Mouse (Mus musculus) forebrain, embryonic 14.5 days (tissue): ENCODE results near the gene Sorbs1. TPM values are rescaled to one million over a fixed set of nuclear protein-coding genes. Genes with fewer than 3 reads are reported as not detected.

Experiments used
- ATAC-seq: fragments of 200-750 bp; cut with Nextera tagmentation; 2 replicates; pipeline ENCODE4 v1.8.0; 2017; ENCODE audit warnings: mild to moderate bottlenecking, moderate library complexity
- DNase-seq: peaks from one replicate; pipeline ENCODE4 v3.0.0-alpha.2; 2015; ENCODE audit warnings: low spot score
- H3K27ac ChIP-seq: fragments of 300-500 bp; sonication (generic); 2 replicates; pipeline ENCODE4 v1.5.1; 2014; ENCODE audit warnings: low read depth, mild to moderate bottlenecking, control low read depth, low read length, moderate library complexity
- H3K27me3 ChIP-seq: fragments of 300-500 bp; sonication (generic); replicated peaks from 2 replicates; pipeline ENCODE4 v1.6.1; 2014; ENCODE audit warnings: low read length, control low read depth, mixed read lengths; ENCODE audit not compliant: control insufficient read depth, insufficient read depth
- H3K36me3 ChIP-seq: fragments of 300-500 bp; sonication (generic); 2 replicates; pipeline ENCODE4 v1.6.1; 2014; ENCODE audit warnings: low read length, control low read depth; ENCODE audit not compliant: control insufficient read depth, insufficient read depth
- H3K4me1 ChIP-seq: fragments of 300-500 bp; sonication (generic); 2 replicates; pipeline ENCODE4 v1.6.1; 2014; ENCODE audit warnings: antibody characterized with exemption, low read length, control low read depth; ENCODE audit not compliant: control insufficient read depth, insufficient read depth
- H3K4me2 ChIP-seq: fragments of 300-500 bp; sonication (generic); 2 replicates; pipeline ENCODE4 v1.6.1; 2014; ENCODE audit warnings: mild to moderate bottlenecking, control low read depth, low read length
- H3K4me3 ChIP-seq: fragments of 300-500 bp; sonication (generic); 2 replicates; pipeline ENCODE4 v1.5.1; 2014; ENCODE audit warnings: low read depth, low read length, control low read depth
- H3K9ac ChIP-seq: fragments of 300-500 bp; sonication (generic); 2 replicates; pipeline ENCODE4 v1.6.1; 2014; ENCODE audit warnings: mild to moderate bottlenecking, low read length, control low read depth, moderate library complexity
- H3K9me3 ChIP-seq: fragments of 300-500 bp; sonication (generic); replicated peaks from 2 replicates; pipeline ENCODE4 v1.6.1; 2016; ENCODE audit warnings: low read length, control low read depth, mixed read lengths; ENCODE audit not compliant: control insufficient read depth
- WGBS: fragments of 180-500 bp; shearing (Covaris S2); extraction: QIAGEN DNeasy Blood & Tissue Kit; methylation state at CpG from one replicate; pipeline ENCODE4 v1.1.7; 2014; 5-methylcytosine and 5-hydroxymethylcytosine counted together
- polyA plus RNA-seq: library from polyadenylated mRNA; unstranded; fragments of >200 nt; fragmentation: Nextera tagmentation; extraction: Ambion mirVana; gene quantifications from 2 replicates; pipeline ENCODE4 v1.2.1, GENCODE M21; 2014

Gene Sorbs1
- polyA plus RNA-seq, 1 experiment from 2014 or later: 61.1 TPM

- H3K4me3 ChIP-seq: no peak overlapping the region
- no peaks in the 10 kb centered on the region for H3K36me3 ChIP-seq
- H3K9me3 ChIP-seq: no peaks in the 10 kb centered on the region
- ATAC-seq (no peak), DNase-seq (no peak)
- no peaks in the 10 kb centered on the region for H3K27me3 ChIP-seq
- 86% methylated on average over 2 of the region's 2 CpGs for WGBS
- no peak overlapping the region for H3K9ac ChIP-seq
- H3K4me1 ChIP-seq: peaks cover 20% of the 10 kb centered on the region
- H3K27ac ChIP-seq: no peak overlapping the region
- H3K4me2 ChIP-seq: no peak overlapping the region
Observed at GRCm38 (mm10) chr19:40407186-40407585, 106.4 kb downstream of the Sorbs1 start.

DNA sequence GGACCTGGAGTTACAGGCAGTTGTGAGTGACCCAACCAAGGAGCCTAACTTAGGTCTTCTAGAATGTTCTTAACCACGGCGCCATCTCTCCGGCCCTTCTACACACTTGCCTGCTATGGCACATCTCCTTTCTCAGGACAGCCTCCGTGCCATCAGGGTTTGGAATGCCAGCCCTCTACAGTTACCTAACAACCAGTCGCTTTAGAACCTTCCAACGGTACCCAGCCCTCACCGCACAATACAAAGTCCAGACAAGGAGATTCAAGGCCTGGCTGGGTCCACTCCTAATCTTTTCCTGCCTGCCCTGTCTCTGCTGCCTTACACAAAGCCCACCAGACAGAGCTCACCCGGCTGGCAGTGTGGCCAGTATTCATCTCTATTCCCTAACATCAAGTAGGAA is 106.9 kb downstream of the Sorbs1 start:
- Histone ChIP-seq H3K9me3 (no peaks in the 10 kb centered on the region), H3K36me3 (no peaks in the 10 kb centered on the region), H3K4me3 (no peak overlapping the region), H3K27ac (no peak overlapping the region), H3K4me1 (peaks cover 16% of the 10 kb centered on the region), H3K27me3 (no peaks in the 10 kb centered on the region), H3K4me2 (no peak overlapping the region), H3K9ac (no peak overlapping the region)
- WGBS: 97% methylated on average over 8 of the region's 8 CpGs
- ATAC-seq (no peak), DNase-seq (no peak)

DNA sequence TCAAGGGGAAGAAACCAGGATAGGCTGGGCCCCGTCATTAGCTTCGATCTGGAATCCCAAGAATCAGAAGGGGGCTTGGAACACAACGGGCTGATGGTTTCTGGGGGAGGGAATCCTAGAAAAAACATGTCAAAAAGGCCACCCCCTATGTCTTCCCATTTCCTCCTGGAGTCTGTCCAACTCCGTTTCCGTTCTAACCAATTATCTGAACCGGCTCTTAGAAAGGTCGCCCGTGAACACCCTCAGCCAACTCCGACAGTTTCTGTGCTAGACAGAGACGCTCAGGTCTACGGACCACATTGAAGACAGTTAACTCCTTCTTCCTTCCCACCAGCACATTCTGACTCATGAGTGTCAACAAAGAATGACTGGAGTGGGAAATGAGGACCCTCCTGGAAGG is 107.8 kb downstream of the Sorbs1 start:
- no peaks in the 10 kb centered on the region for H3K27me3 ChIP-seq
- no peaks in the 10 kb centered on the region for H3K9me3 ChIP-seq
- peaks cover 8% of the 10 kb centered on the region for H3K4me1 ChIP-seq
- no peak overlapping the region for H3K4me2 ChIP-seq
- H3K4me3 ChIP-seq: no peak overlapping the region
- no peaks in the 10 kb centered on the region for H3K36me3 ChIP-seq
- no peak overlapping the region for H3K9ac ChIP-seq
- H3K27ac ChIP-seq: peak overlapping the region; percentile 28; the same call in 1 of the 2 replicates
- 79% methylated on average over 11 of the region's 11 CpGs for WGBS
- DNase-seq (no peak), ATAC-seq (no peak)

- Histone ChIP-seq H3K4me2 (no peak overlapping the region), H3K9me3 (no peaks in the 10 kb centered on the region), H3K9ac (no peak overlapping the region), H3K4me1 (no peaks in the 10 kb centered on the region), H3K4me3 (no peak overlapping the region), H3K27me3 (no peaks in the 10 kb centered on the region), H3K36me3 (no peaks in the 10 kb centered on the region), H3K27ac (no peak overlapping the region)
- DNase-seq (no peak), ATAC-seq (no peak)
- 85% methylated on average over 2 of the region's 2 CpGs for WGBS
Observed at GRCm38 (mm10) chr19:40404582-40404981, 109.0 kb downstream of the Sorbs1 start.

GRCm38 (mm10) chr19:40403999-40404398 is 109.6 kb downstream of the Sorbs1 start:
- no peaks in the 10 kb centered on the region for H3K36me3 ChIP-seq
- 88% methylated on average over 4 of the region's 4 CpGs for WGBS
- H3K4me2 ChIP-seq: no peak overlapping the region
- H3K27me3 ChIP-seq: no peaks in the 10 kb centered on the region
- no peaks in the 10 kb centered on the region for H3K9me3 ChIP-seq
- no peak for ATAC-seq
- H3K4me1 ChIP-seq: no peaks in the 10 kb centered on the region
- H3K27ac ChIP-seq: no peak overlapping the region
- H3K4me3 ChIP-seq: no peak overlapping the region
- H3K9ac ChIP-seq: no peak overlapping the region
- DNase-seq: no peak

DNA sequence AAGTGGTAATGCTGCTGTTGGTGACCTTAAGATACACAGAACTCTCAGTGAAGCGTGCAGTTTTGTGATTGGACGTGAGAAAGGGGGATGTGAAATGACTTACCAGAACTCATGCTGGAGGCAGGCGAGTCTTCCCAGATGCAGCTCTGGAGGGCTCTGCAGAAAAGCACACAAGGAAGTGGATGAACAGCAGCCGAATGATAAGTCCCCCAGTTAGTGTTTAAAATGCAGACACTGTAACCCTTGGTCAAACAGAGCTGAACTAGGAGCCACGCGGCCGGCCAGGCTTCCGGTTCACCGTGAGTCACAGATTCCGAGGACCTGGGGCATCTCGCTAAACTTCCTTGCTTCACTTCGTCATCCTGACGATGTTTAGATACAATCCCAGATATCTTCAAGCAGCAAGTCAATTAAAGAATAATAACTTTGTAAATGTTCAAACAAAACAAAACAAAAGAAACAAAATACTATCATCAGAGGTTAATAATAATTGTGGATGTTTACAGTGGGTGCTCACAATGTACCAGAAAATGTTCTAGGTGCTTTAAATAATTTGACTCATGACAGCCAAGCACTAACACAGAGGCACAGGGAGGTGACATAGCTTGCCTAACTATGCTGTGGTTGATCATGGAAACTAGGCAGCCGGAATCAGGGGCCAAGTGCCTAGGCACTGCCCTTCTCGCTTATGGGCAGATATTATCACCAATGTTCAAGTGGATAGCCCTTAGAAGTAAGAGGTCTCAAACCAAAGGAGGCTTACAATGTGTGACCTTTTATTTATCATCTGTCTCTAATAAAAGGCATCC is 111.2 kb downstream of the Sorbs1 start:
- Histone ChIP-seq H3K4me1 (no peaks in the 10 kb centered on the region), H3K27me3 (no peaks in the 10 kb centered on the region), H3K9ac (no peak overlapping the region), H3K36me3 (no peaks in the 10 kb centered on the region), H3K4me3 (no peak overlapping the region), H3K27ac (no peak overlapping the region), H3K4me2 (no peak overlapping the region), H3K9me3 (no peaks in the 10 kb centered on the region)
- DNase-seq (no peak), ATAC-seq (no peak)
- WGBS: 87% methylated on average over 15 of the region's 15 CpGs

GRCm38 (mm10) chr19:40401213-40401612 is 112.4 kb downstream of the Sorbs1 start:
- H3K4me2 ChIP-seq: no peak overlapping the region
- H3K9ac ChIP-seq: no peak overlapping the region
- H3K9me3 ChIP-seq: no peaks in the 10 kb centered on the region
- no peaks in the 10 kb centered on the region for H3K27me3 ChIP-seq
- no peaks in the 10 kb centered on the region for H3K4me1 ChIP-seq
- H3K4me3 ChIP-seq: no peak overlapping the region
- H3K27ac ChIP-seq: no peak overlapping the region
- WGBS: 73% methylated on average over 7 of the region's 7 CpGs
- DNase-seq (no peak), ATAC-seq (no peak)
- no peaks in the 10 kb centered on the region for H3K36me3 ChIP-seq

GRCm38 (mm10) chr19:40400426-40401030 is 113.1 kb downstream of the Sorbs1 start:
- WGBS: 88% methylated on average over 11 of the region's 11 CpGs

More at GRCm38 (mm10) chr19:40400426-40401030, 113.1 kb downstream of the Sorbs1 start:
- Histone ChIP-seq H3K9ac (no peak overlapping the region), H3K27me3 (no peaks in the 10 kb centered on the region), H3K27ac (no peak overlapping the region), H3K4me1 (no peaks in the 10 kb centered on the region), H3K36me3 (no peaks in the 10 kb centered on the region), H3K4me2 (no peak overlapping the region), H3K4me3 (no peak overlapping the region), H3K9me3 (no peaks in the 10 kb centered on the region)
- ATAC-seq: no peak
- no peak for DNase-seq
